Mouse (Mus musculus): Measurements from ENCODE around the gene Map3k11. TPM values are rescaled to one million over a fixed set of nuclear protein-coding genes. Genes with fewer than 3 reads are reported as not detected.

Gene Map3k11
- polyA plus RNA-seq, 1 experiment from 2014 or later: 9.2 TPM

DNA sequence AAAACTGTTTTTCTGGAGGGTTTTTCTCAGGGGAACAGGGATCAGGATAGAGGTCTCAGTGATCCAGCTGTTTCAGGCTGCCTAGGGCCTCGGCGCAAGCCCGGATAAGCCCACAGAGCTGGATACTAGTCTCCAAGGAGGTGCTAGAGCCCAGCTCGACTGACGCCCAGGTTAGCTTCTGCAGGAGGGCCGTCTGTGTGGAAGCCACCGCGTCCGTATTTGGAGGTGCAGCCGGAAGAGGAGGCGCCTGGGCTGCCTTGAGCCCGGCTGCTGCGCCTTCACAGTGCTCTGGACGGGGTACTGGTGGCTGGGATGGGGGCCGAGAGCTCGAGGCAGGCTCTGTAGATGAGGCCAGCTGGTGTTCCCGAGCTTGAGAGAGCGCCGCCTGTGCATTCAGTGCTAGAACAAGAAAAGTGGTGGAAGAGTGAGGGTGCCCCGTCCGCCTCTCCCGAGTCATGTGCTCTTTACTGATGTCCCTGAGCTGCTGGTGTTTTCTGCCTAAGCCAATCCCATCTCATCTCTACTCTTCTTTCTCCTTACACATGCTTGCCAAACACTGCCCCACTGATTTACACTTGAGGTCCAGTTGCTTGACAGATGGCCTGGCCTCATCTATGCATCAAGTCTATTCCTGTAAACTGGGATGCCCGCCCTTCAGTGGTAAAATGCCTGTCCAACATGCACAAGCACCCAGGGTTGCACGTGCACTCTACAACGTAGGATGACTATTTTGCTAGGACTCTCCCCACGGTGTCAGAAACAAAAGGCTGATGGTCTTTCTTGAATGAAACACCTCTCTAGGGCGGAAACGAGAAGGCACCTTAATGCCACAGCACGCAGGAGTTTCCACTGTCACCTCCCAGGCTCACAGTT is 42.0 kb downstream of the Map3k11 start:
- Histone ChIP-seq H3K27me3 (replicated peaks; ENCODE audit: control insufficient read depth, insufficient read depth, low read length) (no peaks in the 10 kb centered on the region), H3K36me3 (ENCODE audit: control insufficient read depth, insufficient read depth, low read length) (peaks cover 12% of the 10 kb centered on the region), H3K4me2 (ENCODE audit: low read length) (peak overlapping the region; percentile 99), H3K4me3 (ENCODE audit: low read depth, low read length) (peak overlapping the region; percentile 99), H3K9ac (ENCODE audit: low read length) (peak overlapping the region; percentile 78), H3K27ac (ENCODE audit: low read depth, low read length) (no peak overlapping the region), H3K9me3 (replicated peaks; ENCODE audit: control insufficient read depth, low read length) (no peaks in the 10 kb centered on the region), H3K4me1 (ENCODE audit: control insufficient read depth, insufficient read depth, low read length) (peaks cover 39% of the 10 kb centered on the region)
- WGBS: 72% methylated on average over 29 of the region's 29 CpGs
- ATAC-seq: no peak
- DNase-seq (ENCODE audit: low spot score): no peak

DNA sequence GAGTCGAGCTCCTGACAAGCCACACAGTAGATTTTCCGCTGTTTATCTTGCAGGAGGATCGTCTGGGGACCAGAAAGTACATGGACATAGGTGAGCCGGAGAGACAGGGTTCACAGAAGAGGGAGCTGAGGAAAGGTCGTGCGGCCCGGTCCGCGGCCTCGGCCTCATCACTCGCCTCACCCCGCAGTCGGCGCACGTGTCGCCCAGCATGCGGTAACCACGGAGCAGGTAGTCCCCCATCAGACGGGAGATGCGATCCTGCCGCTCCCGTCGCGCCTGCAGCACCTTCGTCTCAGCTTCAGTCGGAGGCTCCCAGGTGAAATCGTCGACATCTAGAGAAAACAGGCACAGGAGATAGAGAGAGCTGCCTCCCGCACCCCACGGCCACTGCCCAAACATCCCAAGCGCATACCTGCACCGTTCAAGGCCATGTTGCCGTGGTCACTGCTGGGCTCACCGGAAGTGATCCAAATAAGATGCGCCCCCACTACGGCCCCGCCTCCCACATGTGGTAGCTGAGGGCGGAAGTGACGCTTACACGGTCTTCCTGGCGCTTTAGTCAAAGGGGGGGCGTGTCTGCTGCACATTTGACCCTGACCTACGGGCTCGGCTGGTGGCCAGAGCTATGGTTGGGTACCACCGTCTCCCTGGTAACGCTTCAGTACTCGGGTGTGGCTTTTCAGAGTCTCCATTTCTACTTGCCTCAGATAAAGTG is 42.9 kb downstream of the Map3k11 start:
- Histone ChIP-seq H3K9me3 (replicated peaks; ENCODE audit: control insufficient read depth, low read length) (no peaks in the 10 kb centered on the region), H3K36me3 (ENCODE audit: control insufficient read depth, insufficient read depth, low read length) (0 out of 2 replicates have a peak, but pooled peaks cover 6% of the 10 kb centered on the region), H3K9ac (ENCODE audit: low read length) (peak overlapping the region; percentile 78), H3K27me3 (replicated peaks; ENCODE audit: control insufficient read depth, insufficient read depth, low read length) (no peaks in the 10 kb centered on the region), H3K4me2 (ENCODE audit: low read length) (peak overlapping the region; percentile 99), H3K4me1 (ENCODE audit: control insufficient read depth, insufficient read depth, low read length) (peaks cover 30% of the 10 kb centered on the region), H3K4me3 (ENCODE audit: low read depth, low read length) (peak overlapping the region; percentile 77), H3K27ac (ENCODE audit: low read depth, low read length) (0 out of 2 replicates have a peak overlapping the region, but pooled peaks have one; percentile 27)
- WGBS: under 1% methylated on average over 47 of the region's 47 CpGs
- DNase-seq (ENCODE audit: low spot score) (peak; percentile 98), ATAC-seq (peak; percentile 85)

DNA sequence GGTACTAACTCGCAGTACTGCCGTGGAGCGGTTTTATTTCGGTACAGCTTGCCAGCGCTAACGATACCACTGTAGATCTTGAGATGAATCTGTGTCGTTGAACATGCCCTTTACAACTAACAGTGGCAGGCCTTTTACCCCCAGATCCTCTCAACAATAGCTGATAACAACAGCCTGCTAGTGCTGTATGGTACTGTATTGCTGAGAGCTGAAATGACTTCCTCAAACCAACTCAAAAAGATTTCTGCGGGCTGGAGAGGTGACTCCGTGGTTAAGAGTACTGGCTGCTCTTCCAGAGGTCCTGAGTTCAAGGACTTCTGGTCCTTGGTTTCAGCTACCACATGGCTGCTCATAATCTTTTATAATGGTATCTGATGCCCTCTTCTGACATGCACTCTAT is 45.8 kb downstream of the Map3k11 start:
- DNase-seq (ENCODE audit: low spot score) (no peak), ATAC-seq (no peak)
- H3K36me3 ChIP-seq (ENCODE audit: control insufficient read depth, insufficient read depth, low read length): no peaks in the 10 kb centered on the region
- H3K9ac ChIP-seq (ENCODE audit: low read length): no peak overlapping the region
- H3K9me3 ChIP-seq (replicated peaks; ENCODE audit: control insufficient read depth, low read length): no peaks in the 10 kb centered on the region
- no peak overlapping the region for H3K4me2 ChIP-seq (ENCODE audit: low read length)
- no peaks in the 10 kb centered on the region for H3K27me3 ChIP-seq (replicated peaks; ENCODE audit: control insufficient read depth, insufficient read depth, low read length)
- H3K4me1 ChIP-seq (ENCODE audit: control insufficient read depth, insufficient read depth, low read length): peaks cover 10% of the 10 kb centered on the region
- no peak overlapping the region for H3K4me3 ChIP-seq (ENCODE audit: low read depth, low read length)
- no peak overlapping the region for H3K27ac ChIP-seq (ENCODE audit: low read depth, low read length)
- 86% methylated on average over 9 of the region's 9 CpGs for WGBS

DNA sequence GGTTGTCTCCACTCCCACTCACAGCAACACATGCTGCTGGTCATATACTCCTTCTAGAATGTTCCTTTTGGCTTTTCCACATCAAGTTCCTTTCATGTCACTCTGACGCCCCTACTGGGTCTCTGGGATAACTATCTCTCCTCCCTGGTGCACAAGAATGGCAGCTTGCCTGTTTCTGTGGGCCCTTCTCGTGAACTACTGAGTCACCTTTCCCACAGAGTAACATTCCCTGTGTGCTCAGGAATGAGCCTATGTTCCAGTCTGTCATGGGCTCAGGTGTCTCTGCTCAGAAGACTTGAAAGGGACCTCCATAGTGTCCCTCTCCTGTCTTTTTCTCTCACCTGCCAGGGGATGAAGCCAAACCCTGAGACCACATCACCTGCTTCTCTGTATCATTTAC is 50.9 kb downstream of the Map3k11 start:
- DNase-seq (ENCODE audit: low spot score) (no peak), ATAC-seq (no peak)
- peaks cover 19% of the 10 kb centered on the region for H3K4me1 ChIP-seq (ENCODE audit: control insufficient read depth, insufficient read depth, low read length)
- 66% methylated on average over 2 of the region's 2 CpGs for WGBS
- H3K4me2 ChIP-seq (ENCODE audit: low read length): no peak overlapping the region
- no peaks in the 10 kb centered on the region for H3K9me3 ChIP-seq (replicated peaks; ENCODE audit: control insufficient read depth, low read length)
- no peak overlapping the region for H3K9ac ChIP-seq (ENCODE audit: low read length)
- no peak overlapping the region for H3K27ac ChIP-seq (ENCODE audit: low read depth, low read length)
- H3K36me3 ChIP-seq (ENCODE audit: control insufficient read depth, insufficient read depth, low read length): no peaks in the 10 kb centered on the region
- no peak overlapping the region for H3K4me3 ChIP-seq (ENCODE audit: low read depth, low read length)
- peaks cover 6% of the 10 kb centered on the region for H3K27me3 ChIP-seq (replicated peaks; ENCODE audit: control insufficient read depth, insufficient read depth, low read length)

DNA sequence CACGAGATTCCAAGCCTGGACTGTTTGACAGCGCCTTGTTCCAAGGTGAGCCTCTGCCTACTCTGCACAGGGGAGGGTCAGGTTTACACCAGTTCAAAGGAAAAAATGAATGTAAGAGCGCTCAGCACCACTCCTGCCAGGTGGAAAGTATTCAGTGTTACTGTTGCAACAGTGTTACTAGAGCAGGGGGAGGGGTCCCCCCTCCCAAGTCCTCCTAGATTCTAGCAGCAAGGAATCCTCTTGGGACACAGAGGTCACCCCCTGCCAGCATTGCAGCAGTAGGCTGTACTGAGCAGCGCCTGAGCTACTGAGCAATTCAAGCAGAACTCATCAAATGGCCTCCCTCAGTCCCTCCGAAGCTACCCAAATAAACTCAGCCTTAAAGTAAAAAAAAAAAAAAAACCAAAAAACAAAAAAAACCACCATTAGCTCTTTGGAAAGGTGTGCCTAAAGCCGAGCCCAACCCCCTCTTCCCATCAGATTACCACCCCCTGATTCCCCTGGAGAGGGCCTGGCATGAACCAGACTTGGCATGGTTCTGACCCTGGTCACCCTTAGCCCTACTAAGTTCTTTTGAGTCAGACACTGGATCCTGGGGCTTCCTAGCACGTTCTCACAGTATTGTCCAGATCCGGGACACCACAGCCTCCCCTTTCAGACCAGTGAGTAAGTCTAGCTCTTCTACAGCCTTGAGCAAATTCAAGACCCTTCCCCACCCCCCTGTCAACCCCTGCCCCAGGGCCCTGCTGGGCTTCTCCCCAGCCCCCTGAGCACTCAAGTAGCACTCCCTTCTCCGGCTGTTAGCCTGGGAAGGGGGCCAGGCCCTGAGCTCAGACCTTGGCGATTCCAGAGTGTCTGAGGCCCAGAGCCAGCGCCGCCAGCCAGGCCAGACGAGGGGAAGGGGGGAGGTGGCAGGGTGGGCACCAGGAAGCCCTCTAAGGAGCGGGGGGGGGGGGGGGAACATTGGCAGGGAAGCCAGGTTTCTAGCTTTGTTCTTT is 52.1 kb downstream of the Map3k11 start, which contains the start of gene Ltbp3:
Gene Ltbp3, plus strand, starts transcription at position 585 of the 998 bp plus-strand sequence.
- Histone ChIP-seq H3K36me3 (ENCODE audit: control insufficient read depth, insufficient read depth, low read length) (no peaks in the 10 kb centered on the region), H3K4me1 (ENCODE audit: control insufficient read depth, insufficient read depth, low read length) (peaks cover 24% of the 10 kb centered on the region), H3K9ac (ENCODE audit: low read length) (peak within 1 kb of the TSS; percentile 70), H3K9me3 (replicated peaks; ENCODE audit: control insufficient read depth, low read length) (no peaks in the 10 kb centered on the region), H3K27ac (ENCODE audit: low read depth, low read length) (peak within 1 kb of the TSS; percentile 94), H3K4me2 (ENCODE audit: low read length) (peak within 1 kb of the TSS; percentile 98), H3K27me3 (replicated peaks; ENCODE audit: control insufficient read depth, insufficient read depth, low read length) (peaks cover 9% of the 10 kb centered on the region), H3K4me3 (ENCODE audit: low read depth, low read length) (peak within 1 kb of the TSS; percentile 52)
- ATAC-seq: peak; percentile 77
- DNase-seq (ENCODE audit: low spot score): peak; percentile 89
- WGBS: 7% methylated on average over 13 of the region's 14 CpGs

DNA sequence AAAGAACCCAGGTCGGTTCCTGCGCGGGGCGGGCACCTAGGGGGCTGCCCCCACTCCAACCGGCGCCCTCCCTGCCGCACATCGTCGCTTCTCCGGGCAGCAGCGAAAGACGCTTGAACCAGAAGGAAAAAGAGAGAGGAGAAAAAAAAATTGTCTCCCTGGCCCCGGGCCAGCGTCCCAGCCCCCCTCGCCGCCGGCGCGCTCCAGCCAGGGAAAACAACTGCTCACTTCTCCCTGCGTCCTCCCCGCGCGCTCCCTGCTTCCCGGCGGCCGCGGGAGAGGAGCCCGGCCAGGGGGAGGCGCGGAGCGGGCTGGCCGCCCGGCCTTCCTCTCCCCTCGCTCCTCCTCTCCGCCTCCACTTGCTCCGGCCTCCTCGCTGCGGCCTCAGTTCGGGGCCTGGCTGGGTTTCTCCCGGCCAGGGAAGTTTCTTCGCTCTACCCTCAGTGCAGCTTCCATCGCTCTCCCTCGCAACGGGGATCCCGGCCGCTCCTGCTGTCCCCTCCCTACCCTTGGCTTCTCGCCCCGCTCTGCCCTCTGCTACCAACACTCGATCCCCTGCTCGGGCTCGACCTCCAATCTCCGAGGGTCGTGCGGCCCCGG is 53.2 kb downstream of the Map3k11 start:
- Histone ChIP-seq H3K9me3 (replicated peaks; ENCODE audit: control insufficient read depth, low read length) (no peaks in the 10 kb centered on the region), H3K36me3 (ENCODE audit: control insufficient read depth, insufficient read depth, low read length) (no peaks in the 10 kb centered on the region), H3K27ac (ENCODE audit: low read depth, low read length) (peak overlapping the region; percentile 94), H3K4me1 (ENCODE audit: control insufficient read depth, insufficient read depth, low read length) (peaks cover 30% of the 10 kb centered on the region), H3K4me3 (ENCODE audit: low read depth, low read length) (peak overlapping the region; percentile 52), H3K4me2 (ENCODE audit: low read length) (peak overlapping the region; percentile 98), H3K9ac (ENCODE audit: low read length) (peak overlapping the region; percentile 70), H3K27me3 (replicated peaks; ENCODE audit: control insufficient read depth, insufficient read depth, low read length) (peaks cover 10% of the 10 kb centered on the region)
- DNase-seq (ENCODE audit: low spot score) (peak; percentile 85), ATAC-seq (peak; percentile 80)
- under 1% methylated on average over 53 of the region's 55 CpGs for WGBS

DNA sequence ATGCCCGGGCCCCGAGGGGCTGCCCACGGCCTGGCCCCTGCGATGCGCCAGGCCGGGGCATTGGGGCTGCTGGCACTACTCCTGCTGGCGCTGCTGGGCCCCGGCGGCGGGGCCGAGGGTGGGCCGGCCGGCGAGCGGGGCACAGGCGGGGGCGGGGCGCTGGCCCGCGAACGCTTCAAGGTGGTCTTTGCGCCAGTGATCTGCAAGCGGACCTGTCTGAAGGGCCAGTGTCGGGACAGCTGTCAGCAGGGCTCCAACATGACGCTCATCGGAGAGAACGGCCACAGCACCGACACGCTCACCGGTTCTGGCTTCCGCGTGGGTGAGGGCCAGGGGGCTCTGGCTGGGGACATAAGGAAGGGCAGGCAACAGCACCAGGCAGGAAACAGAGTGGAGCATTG is 53.7 kb downstream of the Map3k11 start:
- peak; percentile 41 for ATAC-seq
- Histone ChIP-seq H3K27ac (ENCODE audit: low read depth, low read length) (peak overlapping the region; percentile 94), H3K36me3 (ENCODE audit: control insufficient read depth, insufficient read depth, low read length) (no peaks in the 10 kb centered on the region), H3K9me3 (replicated peaks; ENCODE audit: control insufficient read depth, low read length) (no peaks in the 10 kb centered on the region), H3K4me3 (ENCODE audit: low read depth, low read length) (peak overlapping the region; percentile 52), H3K27me3 (replicated peaks; ENCODE audit: control insufficient read depth, insufficient read depth, low read length) (peaks cover 10% of the 10 kb centered on the region), H3K9ac (ENCODE audit: low read length) (peak overlapping the region; percentile 70), H3K4me2 (ENCODE audit: low read length) (peak overlapping the region; percentile 98), H3K4me1 (ENCODE audit: control insufficient read depth, insufficient read depth, low read length) (peaks cover 30% of the 10 kb centered on the region)
- peak; percentile 38 for DNase-seq (ENCODE audit: low spot score)
- WGBS: 1% methylated on average over 32 of the region's 32 CpGs

DNA sequence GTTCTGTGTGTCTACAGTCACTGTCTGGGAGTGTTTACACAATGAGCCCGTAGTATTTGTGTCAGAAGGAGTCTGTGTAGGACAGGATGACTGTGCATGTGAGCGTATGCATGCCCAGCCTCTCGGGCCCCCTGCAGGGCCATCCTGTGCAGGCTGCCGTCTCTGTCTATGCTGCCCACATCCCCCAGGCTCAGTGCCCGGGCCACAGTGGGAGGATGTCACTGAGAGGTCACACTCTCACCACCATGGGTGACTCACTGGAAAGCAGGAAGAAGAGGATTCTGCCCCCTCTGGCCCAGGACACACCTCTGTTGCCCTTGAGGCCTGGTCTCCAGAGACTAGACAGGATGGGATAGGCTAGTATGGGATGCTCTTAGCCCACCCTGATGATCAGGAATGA is 55.0 kb downstream of the Map3k11 start:
- WGBS: 64% methylated on average over 5 of the region's 5 CpGs
- DNase-seq (ENCODE audit: low spot score): no peak
- no peak overlapping the region for H3K4me2 ChIP-seq (ENCODE audit: low read length)
- peak overlapping the region; percentile 25; the same call in 1 of the 2 replicates for H3K9ac ChIP-seq (ENCODE audit: low read length)
- no peaks in the 10 kb centered on the region for H3K9me3 ChIP-seq (replicated peaks; ENCODE audit: control insufficient read depth, low read length)
- no peaks in the 10 kb centered on the region for H3K36me3 ChIP-seq (ENCODE audit: control insufficient read depth, insufficient read depth, low read length)
- H3K4me3 ChIP-seq (ENCODE audit: low read depth, low read length): no peak overlapping the region
- no peak overlapping the region for H3K27ac ChIP-seq (ENCODE audit: low read depth, low read length)
- H3K4me1 ChIP-seq (ENCODE audit: control insufficient read depth, insufficient read depth, low read length): peaks cover 30% of the 10 kb centered on the region
- peaks cover 10% of the 10 kb centered on the region for H3K27me3 ChIP-seq (replicated peaks; ENCODE audit: control insufficient read depth, insufficient read depth, low read length)
- ATAC-seq: no peak

All from forebrain, embryonic 14.5 days (tissue).